Mouse (Mus musculus): ENCODE data around the gene Angel1.

The Angel1 gene

GRCm38 (mm10) chr12:86678591-86679545, 47.4 kb downstream of the Angel1 start, which contains the start of gene Vash1:
Gene Vash1 (plus strand): TSS chr12:86678700.
- DNase-seq (ENCODE audit: low read depth), result no peak

- no peak for DNase-seq (ENCODE audit: low read depth)
Observed at GRCm38 (mm10) chr12:86672507-86672906, 53.8 kb downstream of the Angel1 start.

- no peak for DNase-seq (ENCODE audit: low read depth)
Observed at GRCm38 (mm10) chr12:86672105-86672504, 54.2 kb downstream of the Angel1 start.

- no peak for DNase-seq (ENCODE audit: low read depth)
Observed at GRCm38 (mm10) chr12:86668404-86668803, 57.9 kb downstream of the Angel1 start.

- peak; percentile 8 for DNase-seq (ENCODE audit: low read depth)
Observed at GRCm38 (mm10) chr12:86665656-86666055, 60.6 kb downstream of the Angel1 start.

- no peak for DNase-seq (ENCODE audit: low read depth)
Observed at GRCm38 (mm10) chr12:86660466-86660865, 65.8 kb downstream of the Angel1 start.

DNA sequence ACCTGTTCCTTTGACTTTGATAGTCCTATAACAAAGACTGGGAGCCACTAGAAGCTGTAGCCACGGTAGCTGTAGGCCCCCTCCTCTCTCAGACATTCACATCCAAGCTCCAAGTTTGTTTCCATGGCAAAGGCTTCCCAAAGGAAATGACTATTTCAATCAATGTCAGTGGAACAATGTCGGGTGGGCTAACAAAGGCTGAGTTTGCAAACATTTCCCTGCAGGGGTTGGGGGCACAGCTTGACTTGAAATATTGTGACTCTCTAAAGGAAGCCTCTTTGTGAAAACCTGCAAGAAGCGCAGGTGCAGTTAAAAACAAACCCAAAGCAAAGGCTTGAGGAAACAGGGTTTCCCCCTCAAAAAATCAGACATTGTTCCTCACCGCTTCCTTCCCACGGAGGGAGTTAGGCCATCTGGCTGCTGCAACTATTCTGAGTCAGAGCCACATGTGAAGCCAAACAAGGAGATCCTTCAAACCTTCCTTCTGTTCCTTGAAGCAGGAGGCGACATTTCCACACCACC, 66.8 kb downstream of the Angel1 start:
- no peak for DNase-seq (ENCODE audit: low read depth)

DNA sequence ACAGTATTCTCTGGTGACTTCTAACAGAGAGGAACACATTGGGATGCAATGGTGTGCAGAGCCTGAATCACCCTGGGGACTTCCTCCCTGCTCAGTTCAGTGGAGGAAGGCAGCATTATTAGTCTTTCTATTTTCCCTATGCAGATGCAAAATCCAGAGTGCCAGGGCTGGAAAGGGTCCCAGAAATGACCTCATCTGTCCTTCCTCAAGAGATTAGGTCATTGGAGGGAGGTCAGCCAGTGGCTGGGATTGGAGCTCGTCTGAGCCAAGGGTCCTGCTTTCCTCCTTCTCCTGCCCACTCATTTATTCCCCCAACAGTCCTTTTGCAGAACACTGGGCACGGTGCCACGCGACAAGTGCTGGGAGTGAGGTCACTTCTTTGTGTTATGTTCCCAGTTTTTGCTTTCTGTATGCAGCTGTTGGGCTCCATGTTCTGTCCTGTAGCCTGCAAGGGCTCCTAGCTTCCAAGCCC, 73.7 kb downstream of the Angel1 start:
- no peak for DNase-seq (ENCODE audit: low read depth)

GRCm38 (mm10) chr12:86651301-86651860, 74.9 kb downstream of the Angel1 start:
- no peak for DNase-seq (ENCODE audit: low read depth)
